Mouse (Mus musculus) left cerebral cortex, postnatal 4 days (tissue): ENCODE results near the gene Mzf1. TPM values are rescaled to one million over a fixed set of nuclear protein-coding genes. Genes with fewer than 3 reads are reported as not detected.
A peak's percentile ranks its signal among the peaks of the same experiment; 100 is the strongest.
"Not testable (repeated sequence)": the region's sequence is repeated elsewhere in the genome, so short reads cannot be mapped to it uniquely, and the experiment has no call there.

Experiments used
- DNase-seq: peaks from one replicate; pipeline ENCODE4 v3.0.0-alpha.2; 2022
- intact Hi-C: fragments of 180-260 bp; cut with DNase I; formaldehyde crosslinking; loops from one replicate; pipeline ENCODE4 v1.15.1; 2025
- total RNA-seq, 2 experiments: library from RNA; stranded (reverse); gene quantifications; 2 replicates each; pipeline ENCODE4 v1.2.3; 2021

The Mzf1 gene
- total RNA-seq, result 10 to 100 TPM; 13.7 to 17.3 TPM

DNA sequence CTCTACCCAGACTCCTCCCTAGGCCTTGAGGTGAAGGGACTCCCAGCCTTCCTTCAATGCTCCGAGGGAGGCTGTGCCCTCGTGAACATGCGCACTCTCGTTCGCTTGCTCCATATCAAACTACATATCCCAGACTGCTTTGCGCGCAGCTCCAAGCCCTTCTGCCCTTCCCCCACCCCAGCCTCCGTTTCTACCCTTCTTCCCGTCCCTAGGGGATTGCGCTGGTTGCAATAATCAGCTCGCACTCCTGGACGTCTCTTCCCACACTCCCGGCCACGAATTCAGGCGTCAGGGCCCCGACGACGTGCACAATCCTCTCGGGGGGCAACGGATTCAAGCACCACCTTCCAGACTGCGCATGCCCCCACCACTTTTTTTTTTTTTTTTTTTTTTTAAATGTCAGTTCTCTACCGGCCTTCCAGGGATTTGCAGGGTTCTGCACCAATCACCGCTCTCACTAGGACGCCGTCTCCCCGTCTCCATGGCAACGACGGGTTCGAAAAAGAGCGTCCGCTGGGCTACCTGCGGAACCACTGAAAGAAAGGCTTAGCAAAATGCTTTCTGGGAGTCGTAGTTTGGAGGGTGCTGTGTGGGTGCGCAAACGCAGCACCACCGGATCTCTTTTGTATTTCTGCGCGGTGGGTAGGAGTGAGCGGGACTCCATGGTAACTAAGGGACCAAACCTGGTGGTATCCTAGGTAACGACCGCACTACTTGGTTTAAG, at the start of gene Mzf1:
Mzf1 (minus strand) TSS at position 478 of the 724 bp plus-strand sequence.
- DNase-seq, result peak; percentile 96
- intact Hi-C loops, result no loop called here

DNA sequence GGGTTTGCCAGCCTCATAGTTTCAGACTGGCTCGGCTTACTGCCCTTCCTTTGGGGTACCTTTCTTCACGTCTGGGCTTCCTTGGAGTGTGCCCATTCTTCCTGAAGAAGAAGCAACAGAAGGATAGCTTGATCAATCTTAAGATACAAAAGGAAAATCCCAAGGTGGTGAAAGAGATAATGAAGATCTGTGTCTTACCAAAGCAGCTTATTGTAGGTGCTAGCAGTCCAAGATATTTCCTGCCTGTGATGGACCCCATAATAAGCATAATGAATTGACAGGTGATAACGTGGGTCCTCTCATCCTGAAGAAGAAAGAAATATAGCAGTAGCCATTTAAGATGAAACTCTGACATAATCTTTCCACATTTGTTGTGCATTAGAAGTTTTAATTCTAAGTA, 40.5 kb upstream of the Mzf1 start, which contains the start of gene Vmn1r85:
Vmn1r85 (minus strand) TSS at position 101 of the 400 bp plus-strand sequence.
- no peak for DNase-seq
- intact Hi-C loops, result no loop called here

DNA sequence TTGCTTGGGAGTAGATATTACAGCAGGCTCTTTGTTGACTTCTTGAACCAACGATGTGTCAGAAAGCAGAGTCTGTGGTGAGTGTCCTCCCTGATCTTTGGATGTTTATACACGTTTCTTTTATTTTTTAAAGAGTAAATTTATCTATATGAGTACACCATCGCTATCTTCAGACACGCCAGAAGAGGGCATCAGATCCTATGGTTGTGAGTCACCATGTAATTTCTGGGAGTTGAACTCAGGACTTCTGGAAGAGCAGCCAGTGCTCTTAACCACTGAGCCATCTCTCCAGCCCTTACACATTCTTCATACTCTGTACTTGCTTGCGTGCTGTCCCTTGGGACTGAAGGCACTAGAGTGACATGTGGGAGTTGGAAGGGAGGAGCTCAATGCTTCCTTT, 17.7 kb upstream of the Mzf1 start:
- DNase-seq, result no peak
- intact Hi-C loops, result no loop called here

DNA sequence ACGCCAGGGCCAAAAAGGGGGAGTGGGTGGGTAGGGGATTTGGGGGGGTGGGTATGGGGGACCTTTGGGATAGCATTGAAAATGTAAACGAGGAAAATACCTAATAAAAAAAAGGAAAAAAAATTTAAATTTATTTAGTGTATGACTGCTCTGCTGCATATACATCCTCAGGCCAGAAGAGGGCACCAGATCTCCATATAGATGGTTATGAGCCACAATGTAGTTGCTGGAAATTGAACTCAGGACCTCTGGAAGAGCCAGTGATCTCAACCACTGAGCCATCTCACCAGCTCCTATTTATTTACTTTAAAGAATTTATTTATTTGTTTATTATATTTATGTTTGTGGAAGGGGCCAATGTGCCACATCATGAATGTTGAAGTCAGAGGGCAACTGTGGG, 8.8 kb upstream of the Mzf1 start:
- DNase-seq, intact Hi-C loops: not testable (repeated sequence)

DNA sequence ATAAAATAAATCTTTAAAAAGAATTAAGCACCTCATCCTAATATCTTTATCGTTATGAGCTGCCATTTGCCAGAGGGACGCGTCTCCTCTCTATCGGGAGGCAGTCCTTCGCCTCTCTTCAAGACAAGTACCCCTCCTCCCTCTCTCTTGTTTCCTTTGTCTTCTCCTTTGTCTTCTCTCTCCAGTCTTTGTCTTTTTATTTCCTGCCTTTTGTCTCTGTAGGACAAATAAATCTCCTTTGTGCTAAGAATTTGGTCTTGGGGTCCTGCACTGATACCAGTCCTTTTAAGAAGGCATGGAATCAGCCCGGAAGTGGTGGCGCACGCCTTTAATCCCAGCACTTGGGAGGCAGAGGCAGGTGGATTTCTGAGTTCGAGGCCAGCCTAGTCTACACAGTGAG, 5.0 kb upstream of the Mzf1 start:
- DNase-seq, result no peak
- intact Hi-C loops, result no loop called here

DNA sequence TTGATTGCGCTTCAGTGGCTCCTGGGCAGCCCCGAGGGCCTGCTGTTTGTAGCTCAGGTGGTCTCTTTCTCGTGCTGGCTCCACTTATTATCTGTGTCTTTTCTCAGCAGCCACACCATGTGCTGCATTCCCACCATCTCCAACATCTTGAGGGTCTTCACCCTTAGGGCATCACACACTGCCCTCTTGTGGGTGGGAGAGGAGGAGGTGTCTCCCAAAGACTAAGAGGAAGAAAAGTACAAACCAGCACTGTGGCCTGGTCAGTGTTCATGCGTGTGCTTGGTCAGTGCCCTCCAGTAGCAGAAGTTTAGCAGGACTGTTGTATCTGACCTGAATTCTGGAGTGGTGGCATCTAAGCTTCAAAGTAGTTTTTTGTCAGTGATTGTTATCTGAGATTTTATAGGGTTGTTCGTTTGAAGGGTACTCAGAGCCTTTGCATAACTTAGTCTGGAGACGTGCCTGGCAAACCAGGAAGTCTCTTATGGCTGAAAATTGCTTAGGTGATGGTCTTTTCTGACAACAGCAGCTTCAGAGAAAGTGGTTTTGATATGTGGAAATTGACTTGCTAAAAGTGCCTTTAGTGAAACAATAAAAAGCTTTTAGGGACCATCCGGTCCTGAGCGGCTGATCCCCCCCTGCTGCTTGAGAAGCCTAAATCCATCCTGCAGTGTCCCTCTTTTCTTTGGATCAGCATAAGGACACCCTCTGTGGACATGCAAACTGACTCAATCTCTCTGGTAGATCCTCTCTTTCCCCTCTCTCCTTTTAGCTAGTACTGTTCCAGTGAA, 2.5 kb upstream of the Mzf1 start:
- intact Hi-C loops, result no loop called here
- no peak for DNase-seq

DNA sequence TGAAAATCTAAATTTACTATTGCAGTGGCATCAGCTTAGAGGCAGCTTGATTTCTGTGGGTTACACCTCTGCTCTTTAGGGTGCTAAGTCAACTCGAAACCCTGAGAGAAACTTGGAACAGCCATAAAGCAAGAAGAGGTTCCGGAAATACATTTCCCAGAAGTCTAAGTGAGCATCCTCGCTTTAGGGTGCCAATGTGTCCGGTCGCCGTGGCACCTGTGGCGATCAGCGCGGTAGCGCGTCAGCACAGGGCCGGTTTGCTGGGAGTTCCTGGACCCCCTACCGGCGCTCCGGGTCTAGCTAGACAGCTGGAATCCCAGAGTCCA, 640 bp downstream of the Mzf1 start:
- intact Hi-C loops, result no loop called here
- no peak for DNase-seq

DNA sequence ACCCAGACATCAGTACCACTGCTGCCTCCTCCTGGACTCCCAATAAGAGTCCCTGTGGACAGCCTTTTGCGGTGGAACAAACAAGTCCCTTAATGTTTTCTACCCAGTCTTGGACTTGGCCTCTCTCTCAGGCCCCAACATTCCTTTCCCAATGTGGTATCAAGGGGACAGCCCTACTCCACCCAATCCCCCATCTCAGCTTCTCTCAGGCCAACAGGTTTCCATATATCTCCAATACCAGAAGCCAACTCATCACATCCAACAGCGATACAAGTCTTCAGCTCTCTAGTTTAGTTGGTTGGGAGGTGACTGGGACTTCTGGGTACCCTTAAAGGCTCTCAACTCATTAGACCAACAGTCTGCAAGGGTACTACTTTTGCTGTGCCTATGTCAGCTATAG, 1.1 kb downstream of the Mzf1 start:
- intact Hi-C loops, result no loop called here
- DNase-seq, result no peak

DNA sequence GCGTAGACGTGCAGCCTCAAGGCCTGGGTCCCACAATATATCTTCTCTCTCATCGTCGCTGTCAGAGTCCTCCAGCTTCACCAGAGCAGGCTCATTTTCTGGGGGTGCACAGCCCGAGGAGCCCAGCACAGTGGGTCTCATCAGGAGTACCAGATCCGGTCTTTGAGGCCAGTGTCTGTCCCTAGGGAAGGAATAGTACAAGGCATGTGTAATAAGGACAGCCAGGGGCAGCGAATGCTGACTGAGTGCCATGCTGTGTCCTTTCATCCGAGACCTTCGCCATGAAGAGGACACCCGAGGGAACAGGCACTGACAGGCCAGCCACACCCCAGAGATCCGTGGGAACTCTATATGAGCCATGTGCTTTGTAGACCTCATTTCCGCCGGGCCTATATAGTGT, 1.6 kb downstream of the Mzf1 start:
- intact Hi-C loops, result no loop called here
- DNase-seq, result no peak

DNA sequence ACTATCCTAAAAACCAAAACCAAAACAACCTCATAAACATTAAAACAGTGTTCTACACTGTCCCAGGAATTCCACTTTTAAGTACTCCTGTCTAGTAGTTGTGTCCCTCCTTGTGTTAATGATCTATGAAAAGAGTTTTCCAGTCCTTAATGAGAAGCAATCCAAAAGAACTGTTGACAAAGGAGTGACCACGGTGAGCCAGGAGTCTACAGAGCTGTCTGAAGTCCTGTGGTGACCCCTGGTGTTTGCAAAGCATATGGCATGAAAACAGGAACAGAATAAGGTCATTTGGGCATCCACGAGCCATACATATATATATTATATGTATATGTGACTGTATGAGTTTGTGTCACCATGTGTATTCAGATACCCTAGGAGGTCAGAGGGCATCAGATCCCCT, 8.5 kb downstream of the Mzf1 start:
- intact Hi-C loops, result no loop called here
- DNase-seq, result peak; percentile 56

DNA sequence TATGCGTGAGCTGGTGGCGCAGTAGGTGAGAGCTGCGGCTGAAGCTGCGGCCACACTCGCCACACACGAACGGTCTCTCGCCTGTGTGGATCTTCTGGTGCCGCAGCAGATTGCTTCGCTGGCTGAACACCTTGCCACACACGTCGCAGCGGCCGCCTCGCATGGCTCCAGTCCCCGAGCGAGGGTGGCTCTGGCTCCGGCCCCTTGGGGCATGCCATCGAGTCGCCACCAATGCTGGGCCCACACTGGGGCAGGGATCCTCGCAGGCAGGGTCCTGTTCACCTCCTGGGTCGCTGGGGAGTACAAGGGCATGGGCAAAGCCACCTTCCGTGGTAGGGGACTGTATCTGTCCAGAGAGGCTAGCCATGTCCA, 10.3 kb downstream of the Mzf1 start:
- DNase-seq, result peak; percentile 32
- intact Hi-C loops, result no loop called here

DNA sequence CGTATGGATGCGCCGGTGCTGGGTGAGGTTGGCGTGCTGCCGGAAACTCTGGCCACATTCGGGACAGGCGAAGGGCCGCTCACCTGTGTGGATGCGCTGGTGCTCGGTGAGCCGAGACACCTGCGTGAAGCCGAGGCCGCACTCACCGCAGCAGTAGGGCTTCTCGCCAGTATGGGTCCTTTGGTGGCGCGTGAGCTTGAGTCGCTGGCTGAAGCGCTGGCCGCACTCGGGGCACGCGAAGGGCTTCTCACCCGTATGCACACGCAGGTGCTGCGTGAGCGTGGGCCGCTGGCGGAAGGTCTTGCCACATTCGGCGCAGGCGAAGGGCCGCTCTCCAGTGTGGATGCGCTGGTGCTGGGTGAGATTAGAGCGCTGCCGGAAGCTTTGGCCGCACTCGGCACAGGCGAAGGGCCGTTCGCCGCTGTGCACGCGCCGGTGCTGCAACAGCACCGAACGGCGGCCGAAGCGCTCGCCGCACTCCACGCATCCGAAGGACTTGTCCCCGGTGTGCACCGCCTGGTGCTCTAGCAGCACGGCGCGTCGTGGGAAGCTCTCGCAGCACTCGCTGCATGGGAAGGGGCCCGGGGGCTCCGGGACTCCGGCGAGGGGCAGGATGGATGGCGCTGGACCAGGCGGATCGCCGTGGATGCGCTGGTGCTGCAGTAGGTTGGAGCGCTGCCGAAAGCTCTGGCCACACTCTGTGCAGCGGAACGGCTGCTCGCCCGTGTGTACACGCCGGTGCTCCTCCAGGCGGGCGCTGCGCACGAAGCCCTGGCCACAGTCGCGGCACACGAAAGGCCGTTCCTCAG, 10.9 kb downstream of the Mzf1 start:
- intact Hi-C loops, result no loop called here
- peak; percentile 71 for DNase-seq

DNA sequence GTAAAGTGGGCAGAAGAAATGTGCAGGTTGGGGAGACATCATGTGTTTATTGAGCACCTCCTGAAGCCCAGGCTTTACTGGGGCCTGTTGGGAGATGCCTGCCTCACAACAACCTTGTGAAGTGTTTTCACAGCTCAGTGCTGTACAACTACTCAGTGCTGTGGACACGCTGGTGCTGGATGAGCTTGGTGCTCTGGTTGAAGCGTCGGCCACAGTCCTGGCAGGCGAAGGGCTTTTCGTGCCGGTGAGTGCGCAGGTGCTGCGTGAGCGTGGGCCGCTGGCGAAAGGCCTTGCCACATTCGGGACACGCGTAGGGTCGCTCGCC, 11.5 kb downstream of the Mzf1 start:
- intact Hi-C loops, result no loop called here

DNA sequence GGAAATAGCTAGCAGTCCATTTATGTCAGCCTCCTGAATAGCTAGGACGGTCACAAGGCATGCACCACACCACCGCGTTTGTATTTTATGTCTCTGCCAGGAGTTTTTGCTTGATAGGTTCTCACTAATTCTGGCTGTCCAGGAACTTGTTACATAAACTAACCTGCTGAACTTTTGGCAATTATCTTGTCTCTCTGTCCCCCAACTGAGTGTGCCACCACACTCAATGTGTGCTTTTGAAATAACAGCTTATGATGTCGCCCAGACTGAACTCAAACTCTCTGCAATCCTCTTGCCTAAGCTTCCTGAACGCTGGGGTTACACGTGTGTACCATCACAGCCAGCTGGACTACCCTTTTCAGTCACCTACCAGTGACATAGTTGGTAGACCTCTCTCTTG, 12.1 kb downstream of the Mzf1 start:
- intact Hi-C loops, result no loop called here
- no peak for DNase-seq

More for the DNA sequence above, 11.5 kb downstream of the Mzf1 start:
- DNase-seq, result no peak

DNA sequence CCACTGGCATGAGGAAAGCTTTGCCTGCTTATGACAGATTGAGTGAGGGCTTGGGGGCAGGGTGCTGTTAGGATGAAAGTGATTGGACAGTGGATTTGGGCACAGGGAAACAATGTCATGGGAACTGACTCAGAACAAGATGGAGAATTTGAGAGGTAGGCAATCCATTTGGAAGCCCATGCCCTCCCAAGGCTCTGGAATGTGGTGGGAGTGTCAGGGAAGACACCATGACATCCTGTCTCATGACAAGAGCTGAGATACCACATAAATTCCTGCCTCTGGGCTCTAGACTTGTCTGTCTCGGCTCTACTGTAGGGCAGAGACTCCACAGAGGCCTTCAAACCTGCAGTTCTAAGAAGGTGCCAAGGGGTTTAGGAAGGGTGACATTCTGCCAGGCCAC, 13.3 kb downstream of the Mzf1 start:
- no peak for DNase-seq
- intact Hi-C loops, result no loop called here

DNA sequence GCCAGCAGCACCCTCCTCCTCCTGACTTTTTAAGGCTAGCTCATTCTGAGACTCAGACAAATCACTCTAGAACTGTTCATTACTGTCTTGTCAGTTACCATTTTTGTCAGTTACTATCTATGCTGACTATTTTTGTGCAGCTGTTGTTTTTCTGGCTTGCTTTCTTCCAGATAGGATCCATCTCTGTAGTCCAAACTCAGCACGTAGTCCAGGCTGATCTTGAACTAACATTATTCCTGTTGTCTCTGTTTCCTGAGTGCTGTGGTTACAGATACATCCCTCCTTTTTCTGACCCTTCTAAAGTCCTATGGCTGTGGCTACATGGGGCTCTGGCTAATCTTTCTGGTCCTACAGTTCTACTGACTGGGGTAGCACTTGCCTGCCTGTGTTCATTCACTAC, 15.4 kb downstream of the Mzf1 start:
- intact Hi-C loops, result no loop called here
- no peak for DNase-seq

DNA sequence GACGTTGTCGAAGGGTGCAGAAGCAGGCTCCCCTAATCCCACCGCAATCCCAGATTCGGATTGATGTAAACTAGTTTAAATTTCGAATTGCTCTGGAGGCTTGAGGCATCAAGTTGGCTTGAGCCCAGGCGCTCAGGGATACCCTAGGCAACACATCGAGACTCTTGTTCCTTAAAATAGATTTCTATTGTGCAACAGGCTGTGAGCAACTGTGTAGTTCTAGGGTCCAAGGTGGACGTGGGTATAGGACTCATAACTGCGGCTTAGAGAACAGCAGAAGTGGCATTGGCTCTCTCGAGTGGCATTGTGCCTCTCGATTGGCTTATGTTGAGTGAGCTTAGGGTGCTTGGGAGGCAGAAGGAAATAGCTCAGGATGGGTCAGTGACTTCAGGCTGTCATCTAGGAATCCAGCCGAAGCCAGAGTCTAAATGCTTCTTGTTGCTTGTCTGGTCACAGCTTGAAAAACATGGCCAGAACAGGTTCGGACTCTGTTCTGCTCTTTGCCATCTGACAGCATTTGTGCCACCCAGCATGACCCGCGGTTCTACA, 15.9 kb downstream of the Mzf1 start:
- DNase-seq, result no peak

DNA sequence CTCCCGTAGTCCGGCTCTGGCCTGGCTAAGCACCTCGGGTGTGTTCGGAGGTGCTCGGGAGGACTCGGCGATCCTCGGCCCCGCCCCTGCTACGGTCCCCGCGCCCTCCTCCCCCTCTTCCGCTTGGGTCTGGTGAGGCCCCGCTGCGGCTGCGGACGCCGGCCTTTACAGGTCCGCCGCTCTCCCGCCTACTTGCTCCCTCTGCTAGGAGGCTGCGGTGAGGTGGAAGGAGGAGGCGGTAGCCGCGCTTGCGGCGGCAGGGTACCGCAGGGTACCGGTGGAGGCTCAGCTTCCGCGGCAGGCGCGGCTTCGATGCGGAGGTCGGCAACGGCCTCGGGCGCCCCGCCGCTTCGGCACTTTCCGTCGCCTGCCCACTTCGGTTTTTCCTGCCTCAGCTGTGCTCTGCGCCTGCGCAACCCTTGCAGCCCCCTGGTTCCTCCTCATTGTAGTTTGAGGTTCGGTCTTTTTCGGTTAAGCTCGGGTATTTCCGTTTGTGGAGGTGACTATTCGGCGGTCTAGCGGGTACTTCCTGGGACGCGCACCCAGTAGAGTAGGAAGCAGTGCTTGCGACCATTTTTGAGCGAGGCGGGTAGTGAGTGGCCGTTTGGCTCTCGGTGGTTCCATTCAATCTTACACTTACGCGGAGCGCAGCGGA, 16.5 kb downstream of the Mzf1 start, which contains the start of gene Ube2m:
Ube2m (minus strand) TSS at position 375 of the 655 bp plus-strand sequence.
- peak; percentile 100 for DNase-seq
- intact Hi-C loops, result no loop called here

More for the DNA sequence above, 15.9 kb downstream of the Mzf1 start:
- intact Hi-C loops, result no loop called here

DNA sequence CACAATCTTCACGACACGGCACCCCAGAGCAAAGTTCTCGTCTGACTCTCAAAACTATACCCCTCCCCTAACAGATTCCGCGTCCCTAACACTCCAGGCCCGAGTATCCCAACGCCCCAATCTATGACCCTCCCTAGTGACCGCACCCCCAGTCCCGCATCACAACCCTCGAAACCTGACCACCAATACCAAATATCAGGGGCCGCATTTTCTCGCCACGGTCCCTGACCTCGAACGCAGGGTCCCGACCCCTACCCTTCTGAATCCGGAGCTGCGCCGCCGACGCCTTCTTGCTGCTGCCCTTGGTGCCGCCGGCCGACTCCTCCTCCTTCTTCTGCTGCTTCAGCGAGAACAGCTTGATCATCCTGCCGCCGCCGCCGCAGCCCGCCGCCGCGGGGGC, 17.2 kb downstream of the Mzf1 start:
- intact Hi-C loops, result no loop called here
- DNase-seq, result no peak

DNA sequence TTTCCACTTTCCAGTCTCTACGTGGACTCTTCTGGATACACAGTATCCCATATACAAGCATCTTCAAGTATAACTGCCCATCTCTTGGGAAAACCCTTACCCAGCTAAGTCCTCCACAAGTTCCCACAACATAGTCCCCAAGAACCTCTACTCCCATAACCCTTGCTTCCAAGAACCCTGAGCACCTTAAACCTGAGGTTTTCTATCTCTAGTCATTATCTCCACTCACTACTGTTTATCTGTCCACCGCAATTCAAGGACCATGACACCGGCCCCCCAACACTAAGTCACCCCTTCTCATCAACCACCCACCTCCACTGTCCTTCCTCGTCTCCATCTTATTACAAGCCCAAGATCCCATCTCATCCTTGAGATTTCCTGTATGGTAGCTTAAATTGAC, 17.8 kb downstream of the Mzf1 start:
- DNase-seq, result no peak
- intact Hi-C loops, result no loop called here
